Mouse (Mus musculus) liver, embryonic 13.5 days (tissue): ENCODE measurements around the gene Zeb2. TPM values are rescaled to one million over a fixed set of nuclear protein-coding genes. Genes with fewer than 3 reads are reported as not detected.

Experiments
- ATAC-seq: fragments of 200-750 bp; cut with Nextera tagmentation; 2 replicates; pipeline ENCODE4 v1.8.0; 2017; ENCODE audit warnings: low read depth, mild to moderate bottlenecking, moderate number of reproducible peaks, moderate library complexity
- DNase-seq: peaks from one replicate; pipeline ENCODE4 v3.0.0; 2022
- H3K27ac ChIP-seq: fragments of 300-500 bp; sonication (generic); 2 replicates; pipeline ENCODE4 v1.5.1; 2015; ENCODE audit warnings: moderate library complexity, mild to moderate bottlenecking, inconsistent platforms
- H3K27me3 ChIP-seq: fragments of 300-500 bp; sonication (generic); 2 replicates; pipeline ENCODE4 v1.6.1; 2015; ENCODE audit warnings: mild to moderate bottlenecking, inconsistent platforms
- H3K36me3 ChIP-seq: fragments of 300-500 bp; sonication (generic); 2 replicates; pipeline ENCODE4 v1.6.1; 2015; ENCODE audit warnings: mild to moderate bottlenecking, inconsistent platforms
- H3K4me1 ChIP-seq: fragments of 300-500 bp; sonication (generic); replicated peaks from 2 replicates; pipeline ENCODE4 v1.6.1; 2015; ENCODE audit warnings: inconsistent platforms
- H3K4me2 ChIP-seq: fragments of 300-500 bp; sonication (generic); 2 replicates; pipeline ENCODE4 v1.6.1; 2015; ENCODE audit warnings: inconsistent platforms, mild to moderate bottlenecking, moderate library complexity
- H3K4me3 ChIP-seq: fragments of 300-500 bp; sonication (generic); replicated peaks from 2 replicates; pipeline ENCODE4 v1.5.1; 2015; ENCODE audit warnings: mild to moderate bottlenecking, inconsistent platforms
- H3K9ac ChIP-seq: fragments of 300-500 bp; sonication (generic); 2 replicates; pipeline ENCODE4 v1.6.1; 2015; ENCODE audit warnings: mild to moderate bottlenecking, inconsistent platforms
- H3K9me3 ChIP-seq: fragments of 300-500 bp; sonication (generic); replicated peaks from 2 replicates; pipeline ENCODE4 v1.6.1; 2016; ENCODE audit warnings: inconsistent platforms
- WGBS: fragments of 180-500 bp; shearing (Covaris S2); methylation state at CpG from one replicate; pipeline ENCODE4 v1.1.7; 2015; ENCODE audit not compliant: insufficient replicate concordance; 5-methylcytosine and 5-hydroxymethylcytosine counted together
- polyA plus RNA-seq: library from polyadenylated mRNA; unstranded; fragments of >200 nt; fragmentation: Nextera tagmentation; extraction: Ambion mirVana; gene quantifications from 2 replicates; pipeline ENCODE4 v1.2.1, GENCODE M21; 2015

Gene Zeb2
- polyA plus RNA-seq, 1 experiment from 2014 or later: 10.1 TPM

GRCm38 (mm10) chr2:44962620-44963019 is 154.6 kb downstream of the Zeb2 start:
- H3K9me3 ChIP-seq: no peaks in the 10 kb centered on the region
- H3K4me1 ChIP-seq: peaks cover 17% of the 10 kb centered on the region
- ATAC-seq (peak; percentile 51; the same call in 1 of the 2 replicates), DNase-seq (no peak)
- H3K36me3 ChIP-seq: no peaks in the 10 kb centered on the region
- H3K9ac ChIP-seq: no peak overlapping the region; the same call in 1 of the 2 replicates
- H3K4me3 ChIP-seq: no peak overlapping the region
- peak overlapping the region; percentile 55 for H3K27ac ChIP-seq
- no peaks in the 10 kb centered on the region for H3K27me3 ChIP-seq
- WGBS: 51% methylated on average over 5 of the region's 5 CpGs
- no peak overlapping the region for H3K4me2 ChIP-seq

DNA sequence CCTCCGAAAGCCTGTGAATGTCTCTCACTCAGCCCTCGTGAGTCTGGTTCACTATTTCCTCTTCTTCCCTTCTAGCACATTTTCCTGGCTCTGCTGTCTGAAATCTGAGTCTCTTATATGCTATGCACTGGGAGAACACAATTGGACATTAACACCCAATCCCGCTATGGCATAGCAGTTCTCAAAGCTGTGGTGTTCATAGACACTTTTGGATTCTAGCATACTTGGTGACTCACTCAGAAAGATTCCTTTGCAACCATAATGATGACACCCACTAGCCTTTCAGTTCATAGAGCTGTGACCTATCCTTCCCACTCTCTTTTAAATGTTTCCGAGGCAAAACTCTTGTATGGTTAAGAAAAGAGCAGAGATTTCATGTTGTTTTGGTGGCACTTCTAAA is 156.0 kb downstream of the Zeb2 start:
- 75% methylated on average over 4 of the region's 4 CpGs for WGBS
- Histone ChIP-seq H3K4me2 (no peak overlapping the region), H3K9ac (no peak overlapping the region), H3K9me3 (no peaks in the 10 kb centered on the region), H3K4me3 (no peak overlapping the region), H3K27ac (no peak overlapping the region), H3K27me3 (no peaks in the 10 kb centered on the region), H3K4me1 (peaks cover 20% of the 10 kb centered on the region), H3K36me3 (no peaks in the 10 kb centered on the region)
- DNase-seq (no peak), ATAC-seq (no peak)

DNA sequence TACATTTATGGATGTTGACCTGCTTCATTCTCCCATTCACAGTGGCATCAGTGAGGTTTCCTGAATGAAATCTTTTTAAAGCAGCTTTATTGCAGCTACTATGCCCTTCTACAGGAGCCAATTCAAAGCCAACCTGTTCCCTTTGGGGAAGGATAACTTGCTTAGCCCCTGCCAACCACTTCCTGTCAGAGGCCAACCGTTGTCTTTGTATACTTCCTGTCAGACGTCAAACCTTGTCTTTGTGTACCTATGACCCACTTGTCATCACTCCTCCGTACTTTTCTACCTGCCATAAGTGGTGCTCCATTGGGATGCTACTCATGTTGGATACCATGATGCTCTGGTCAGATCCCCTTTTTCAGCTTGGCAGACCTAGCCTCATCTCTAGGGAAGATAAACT is 156.6 kb downstream of the Zeb2 start:
- Histone ChIP-seq H3K4me1 (peaks cover 26% of the 10 kb centered on the region), H3K4me3 (no peak overlapping the region), H3K36me3 (no peaks in the 10 kb centered on the region), H3K9me3 (no peaks in the 10 kb centered on the region), H3K9ac (no peak overlapping the region), H3K27ac (no peak overlapping the region), H3K27me3 (no peaks in the 10 kb centered on the region), H3K4me2 (no peak overlapping the region)
- ATAC-seq: no peak
- no peak for DNase-seq
- 34% methylated on average over 3 of the region's 3 CpGs for WGBS

DNA sequence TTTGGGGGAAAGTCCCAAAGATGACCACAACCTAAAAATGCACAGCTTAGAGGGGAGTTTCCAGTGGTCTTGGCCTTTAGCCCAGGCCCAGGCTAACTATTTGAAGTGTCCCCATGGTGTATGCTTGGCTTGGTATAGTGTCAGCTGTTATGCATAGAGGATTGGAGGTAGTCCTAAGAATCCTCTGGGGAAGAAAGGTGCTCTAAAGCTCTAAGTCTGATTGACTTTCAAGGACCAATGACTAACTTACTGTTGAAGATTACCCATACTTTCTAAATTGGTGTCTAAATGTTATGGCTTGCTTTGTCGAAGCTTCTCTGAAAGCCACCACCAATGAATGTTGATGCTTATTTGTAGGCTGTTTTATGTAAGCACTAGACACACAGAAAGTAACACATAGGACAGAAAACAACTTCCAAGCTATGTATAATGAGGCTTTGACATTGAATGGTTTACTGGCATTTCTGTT is 159.8 kb downstream of the Zeb2 start:
- no peak overlapping the region for H3K4me3 ChIP-seq
- no peaks in the 10 kb centered on the region for H3K9me3 ChIP-seq
- H3K27me3 ChIP-seq: no peaks in the 10 kb centered on the region
- peak; percentile 46; the same call in 1 of the 2 replicates for ATAC-seq
- 56% methylated on average over 1 of the region's 1 CpGs for WGBS
- H3K4me1 ChIP-seq: peaks cover 42% of the 10 kb centered on the region
- H3K36me3 ChIP-seq: no peaks in the 10 kb centered on the region
- peak overlapping the region; percentile 10; the same call in 1 of the 2 replicates for H3K27ac ChIP-seq
- no peak overlapping the region for H3K4me2 ChIP-seq
- DNase-seq: no peak
- no peak overlapping the region for H3K9ac ChIP-seq

DNA sequence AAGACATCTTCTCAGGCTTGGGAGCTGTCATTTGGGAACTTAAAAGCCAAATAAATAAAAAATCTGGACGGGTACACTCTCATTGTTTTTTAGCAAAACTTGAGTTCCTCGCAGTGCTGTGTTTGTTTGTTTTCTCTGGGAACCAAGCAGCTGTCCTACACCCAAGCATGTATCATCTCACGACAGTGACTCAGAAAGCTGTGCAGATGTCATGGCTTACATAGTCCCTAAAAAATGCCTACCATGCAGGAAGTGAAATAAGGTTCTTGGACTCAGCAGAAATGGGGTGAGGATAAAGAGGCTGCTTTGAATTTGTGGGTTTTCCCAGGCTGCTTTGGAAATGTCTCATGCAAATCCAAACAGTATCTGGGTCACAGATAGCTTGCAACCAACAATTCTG is 161.0 kb downstream of the Zeb2 start:
- Histone ChIP-seq H3K9me3 (no peaks in the 10 kb centered on the region), H3K4me2 (no peak overlapping the region), H3K27ac (peak overlapping the region; percentile 69), H3K4me1 (peaks cover 42% of the 10 kb centered on the region), H3K9ac (no peak overlapping the region), H3K36me3 (no peaks in the 10 kb centered on the region), H3K4me3 (no peak overlapping the region), H3K27me3 (no peaks in the 10 kb centered on the region)
- ATAC-seq (no peak), DNase-seq (no peak)
- 42% methylated on average over 3 of the region's 3 CpGs for WGBS

GRCm38 (mm10) chr2:44955506-44955905 is 161.7 kb downstream of the Zeb2 start:
- 17% methylated on average over 6 of the region's 6 CpGs for WGBS
- 0 out of 2 replicates have a peak overlapping the region, but pooled peaks have one; percentile 6 for H3K27ac ChIP-seq
- peaks cover 42% of the 10 kb centered on the region for H3K4me1 ChIP-seq
- ATAC-seq (peak; percentile 80), DNase-seq (no peak)
- H3K9me3 ChIP-seq: no peaks in the 10 kb centered on the region
- H3K4me3 ChIP-seq: no peak overlapping the region
- no peaks in the 10 kb centered on the region for H3K36me3 ChIP-seq
- H3K27me3 ChIP-seq: no peaks in the 10 kb centered on the region
- H3K9ac ChIP-seq: no peak overlapping the region
- H3K4me2 ChIP-seq: peak overlapping the region; percentile 36

- ATAC-seq (no peak), DNase-seq (no peak)
- no peaks in the 10 kb centered on the region for H3K9me3 ChIP-seq
- no peak overlapping the region for H3K4me2 ChIP-seq
- no peaks in the 10 kb centered on the region for H3K27me3 ChIP-seq
- peaks cover 42% of the 10 kb centered on the region for H3K4me1 ChIP-seq
- no peaks in the 10 kb centered on the region for H3K36me3 ChIP-seq
- no peak overlapping the region for H3K4me3 ChIP-seq
- WGBS: 64% methylated on average over 1 of the region's 1 CpGs
- peak overlapping the region; percentile 10 for H3K27ac ChIP-seq
- H3K9ac ChIP-seq: no peak overlapping the region
These were observed 163.0 kb downstream of the Zeb2 start for GRCm38 (mm10) chr2:44954180-44954579.

DNA sequence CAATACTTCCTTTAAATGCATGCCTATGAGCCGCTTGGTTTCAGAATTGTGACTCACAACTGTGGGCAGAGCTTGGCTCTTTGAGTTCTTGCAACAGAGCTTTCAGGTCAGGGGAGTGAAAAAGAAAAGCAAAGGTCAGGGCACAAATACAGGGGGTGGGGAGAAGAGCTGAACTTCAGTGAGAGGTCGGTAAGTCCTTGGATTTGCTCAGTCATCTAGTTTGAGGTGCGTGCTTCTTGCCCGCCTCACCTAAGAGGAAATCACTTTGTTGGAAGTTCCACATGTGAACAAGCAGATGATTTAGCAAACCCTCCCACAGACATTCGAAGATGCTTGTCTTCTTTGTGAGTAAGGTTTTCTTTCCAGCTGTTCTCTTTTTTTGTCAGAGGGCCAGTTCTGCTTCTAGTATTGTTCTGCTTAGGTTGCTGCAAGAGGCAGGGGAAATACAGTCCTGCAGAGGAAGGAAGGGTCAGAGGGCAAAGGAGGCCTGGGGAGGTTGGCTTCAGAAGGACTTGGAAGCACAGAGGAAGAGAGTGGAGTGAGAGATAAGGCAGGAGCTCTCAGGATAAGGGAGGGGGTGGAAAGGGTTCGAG is 164.3 kb downstream of the Zeb2 start:
- H3K4me2 ChIP-seq: peak overlapping the region; percentile 38
- H3K9ac ChIP-seq: no peak overlapping the region
- no peaks in the 10 kb centered on the region for H3K36me3 ChIP-seq
- WGBS: 11% methylated on average over 6 of the region's 6 CpGs
- no peak overlapping the region for H3K4me3 ChIP-seq
- H3K9me3 ChIP-seq: no peaks in the 10 kb centered on the region
- H3K27ac ChIP-seq: peak overlapping the region; percentile 69
- H3K4me1 ChIP-seq: peaks cover 42% of the 10 kb centered on the region
- ATAC-seq (peak; percentile 77), DNase-seq (peak; percentile 24)
- no peaks in the 10 kb centered on the region for H3K27me3 ChIP-seq

- 76% methylated on average over 4 of the region's 4 CpGs for WGBS
These were observed 165.5 kb downstream of the Zeb2 start for GRCm38 (mm10) chr2:44951651-44952213.

DNA sequence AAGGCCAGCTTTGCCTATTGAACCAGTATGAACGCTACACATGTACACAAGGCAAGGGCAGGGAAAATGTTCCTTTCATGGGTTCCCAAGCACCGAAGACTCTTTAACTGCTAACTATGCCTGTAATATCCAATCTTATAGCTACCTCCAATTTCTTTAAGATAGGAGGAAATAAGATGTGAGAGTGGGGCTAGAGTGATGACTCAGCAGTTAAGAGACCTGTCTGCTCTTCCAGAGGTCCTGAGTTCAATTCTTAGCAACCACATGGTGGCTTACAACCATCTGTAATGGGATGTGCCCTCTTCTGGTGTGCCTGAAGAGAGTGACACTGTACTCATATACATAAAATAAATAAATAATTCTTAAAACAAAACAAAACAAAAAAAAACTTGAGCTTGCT is 172.5 kb downstream of the Zeb2 start:
- H3K9ac ChIP-seq: no peak overlapping the region
- DNase-seq: no peak
- ATAC-seq: no peak
- no peaks in the 10 kb centered on the region for H3K9me3 ChIP-seq
- no peak overlapping the region for H3K4me2 ChIP-seq
- WGBS: 88% methylated on average over 2 of the region's 2 CpGs
- H3K4me3 ChIP-seq: no peak overlapping the region
- no peak overlapping the region for H3K27ac ChIP-seq
- no peaks in the 10 kb centered on the region for H3K4me1 ChIP-seq
- no peaks in the 10 kb centered on the region for H3K27me3 ChIP-seq
- no peaks in the 10 kb centered on the region for H3K36me3 ChIP-seq

More at GRCm38 (mm10) chr2:44951651-44952213, 165.5 kb downstream of the Zeb2 start:
- H3K27ac ChIP-seq: no peak overlapping the region
- H3K4me2 ChIP-seq: no peak overlapping the region
- no peak overlapping the region for H3K4me3 ChIP-seq
- no peaks in the 10 kb centered on the region for H3K36me3 ChIP-seq
- DNase-seq: no peak
- no peaks in the 10 kb centered on the region for H3K27me3 ChIP-seq
- peaks cover 42% of the 10 kb centered on the region for H3K4me1 ChIP-seq
- no peak for ATAC-seq
- no peak overlapping the region for H3K9ac ChIP-seq
- no peaks in the 10 kb centered on the region for H3K9me3 ChIP-seq
